Mouse (Mus musculus): ENCODE measurements at regions not wholly inside any gene's neighbourhood (a gene's known extent, or its start where the extent isn't known, plus 50 kb on each side); places are given as distances from the start of the nearest gene placed in this dataset.

GRCm38 (mm10) chr16:5406711-5407110, 150.9 kb upstream of the Eef2kmt start:
- Histone ChIP-seq H3K36me3 (ENCODE audit: control insufficient read depth, insufficient read depth, low read length) (no peaks in the 10 kb centered on the region), H3K27ac (ENCODE audit: insufficient read depth, low read depth, low read length) (no peak overlapping the region), H3K4me3 (ENCODE audit: insufficient read depth, low read depth, low read length) (no peak overlapping the region), H3K4me1 (ENCODE audit: control insufficient read depth, insufficient read depth, low read length) (no peaks in the 10 kb centered on the region), H3K27me3 (replicated peaks; ENCODE audit: control insufficient read depth, insufficient read depth, low read length) (no peaks in the 10 kb centered on the region)
- TF ChIP-seq CTCF (conservative IDR thresholded peaks at IDR 0.05; ENCODE audit: insufficient read depth, insufficient read length, low read depth, low read length): peak; percentile 61
- no peak for TF ChIP-seq POLR2A (IDR thresholded peaks at IDR 0.05; ENCODE audit: low read depth, low read length)
- DNase-seq: peak; percentile 66
- 3% methylated on average over 11 of the region's 11 CpGs for WGBS

- no peak overlapping the region for H3K4me3 ChIP-seq (ENCODE audit: insufficient read depth, low read depth, low read length)
- no peak for DNase-seq
- no peak overlapping the region for H3K27ac ChIP-seq (ENCODE audit: insufficient read depth, low read depth, low read length)
- TF ChIP-seq CTCF (conservative IDR thresholded peaks at IDR 0.05; ENCODE audit: insufficient read depth, insufficient read length, low read depth, low read length) (no peak), POLR2A (IDR thresholded peaks at IDR 0.05; ENCODE audit: low read depth, low read length) (no peak)
- no peaks in the 10 kb centered on the region for H3K27me3 ChIP-seq (replicated peaks; ENCODE audit: control insufficient read depth, insufficient read depth, low read length)
- 84% methylated on average over 5 of the region's 5 CpGs for WGBS
- no peaks in the 10 kb centered on the region for H3K4me1 ChIP-seq (ENCODE audit: control insufficient read depth, insufficient read depth, low read length)
- H3K36me3 ChIP-seq (ENCODE audit: control insufficient read depth, insufficient read depth, low read length): no peaks in the 10 kb centered on the region
Observed at GRCm38 (mm10) chr16:5393336-5393735, 137.6 kb upstream of the Eef2kmt start.

- Histone ChIP-seq H3K27ac (ENCODE audit: insufficient read depth, low read depth, low read length) (no peak overlapping the region), H3K36me3 (ENCODE audit: control insufficient read depth, insufficient read depth, low read length) (no peaks in the 10 kb centered on the region), H3K27me3 (replicated peaks; ENCODE audit: control insufficient read depth, insufficient read depth, low read length) (no peaks in the 10 kb centered on the region), H3K4me3 (ENCODE audit: insufficient read depth, low read depth, low read length) (no peak overlapping the region), H3K4me1 (ENCODE audit: control insufficient read depth, insufficient read depth, low read length) (no peaks in the 10 kb centered on the region)
- no peak for TF ChIP-seq CTCF (conservative IDR thresholded peaks at IDR 0.05; ENCODE audit: insufficient read depth, insufficient read length, low read depth, low read length)
- no peak for TF ChIP-seq POLR2A (IDR thresholded peaks at IDR 0.05; ENCODE audit: low read depth, low read length)
- WGBS: 47% methylated on average over 4 of the region's 4 CpGs
- no peak for DNase-seq
Observed at GRCm38 (mm10) chr16:5382930-5383329, 127.1 kb upstream of the Eef2kmt start.

- no peak for DNase-seq
- WGBS: 28% methylated on average over 6 of the region's 6 CpGs
- TF ChIP-seq CTCF (conservative IDR thresholded peaks at IDR 0.05; ENCODE audit: insufficient read depth, insufficient read length, low read depth, low read length) (no peak), POLR2A (IDR thresholded peaks at IDR 0.05; ENCODE audit: low read depth, low read length) (no peak)
Observed at GRCm38 (mm10) chr16:5382228-5382884, 126.6 kb upstream of the Eef2kmt start.

GRCm38 (mm10) chr16:5380626-5381025, 124.8 kb upstream of the Eef2kmt start:
- no peaks in the 10 kb centered on the region for H3K27me3 ChIP-seq (replicated peaks; ENCODE audit: control insufficient read depth, insufficient read depth, low read length)
- H3K36me3 ChIP-seq (ENCODE audit: control insufficient read depth, insufficient read depth, low read length): no peaks in the 10 kb centered on the region
- no peak overlapping the region for H3K4me3 ChIP-seq (ENCODE audit: insufficient read depth, low read depth, low read length)
- no peaks in the 10 kb centered on the region for H3K4me1 ChIP-seq (ENCODE audit: control insufficient read depth, insufficient read depth, low read length)
- no peak overlapping the region for H3K27ac ChIP-seq (ENCODE audit: insufficient read depth, low read depth, low read length)
- WGBS: 90% methylated on average over 3 of the region's 3 CpGs
- no peak for TF ChIP-seq CTCF (conservative IDR thresholded peaks at IDR 0.05; ENCODE audit: insufficient read depth, insufficient read length, low read depth, low read length)
- TF ChIP-seq POLR2A (IDR thresholded peaks at IDR 0.05; ENCODE audit: low read depth, low read length): no peak
- no peak for DNase-seq

More at GRCm38 (mm10) chr16:5382228-5382884, 126.6 kb upstream of the Eef2kmt start:
- no peaks in the 10 kb centered on the region for H3K36me3 ChIP-seq (ENCODE audit: control insufficient read depth, insufficient read depth, low read length)
- no peak overlapping the region for H3K4me3 ChIP-seq (ENCODE audit: insufficient read depth, low read depth, low read length)
- no peak overlapping the region for H3K27ac ChIP-seq (ENCODE audit: insufficient read depth, low read depth, low read length)
- H3K4me1 ChIP-seq (ENCODE audit: control insufficient read depth, insufficient read depth, low read length): no peaks in the 10 kb centered on the region
- no peaks in the 10 kb centered on the region for H3K27me3 ChIP-seq (replicated peaks; ENCODE audit: control insufficient read depth, insufficient read depth, low read length)

- H3K4me3 ChIP-seq (ENCODE audit: insufficient read depth, low read depth, low read length): no peak overlapping the region
- no peaks in the 10 kb centered on the region for H3K27me3 ChIP-seq (replicated peaks; ENCODE audit: control insufficient read depth, insufficient read depth, low read length)
- 93% methylated on average over 3 of the region's 3 CpGs for WGBS
- H3K4me1 ChIP-seq (ENCODE audit: control insufficient read depth, insufficient read depth, low read length): no peaks in the 10 kb centered on the region
- no peaks in the 10 kb centered on the region for H3K36me3 ChIP-seq (ENCODE audit: control insufficient read depth, insufficient read depth, low read length)
- DNase-seq: no peak
- no peak overlapping the region for H3K27ac ChIP-seq (ENCODE audit: insufficient read depth, low read depth, low read length)
- TF ChIP-seq CTCF (conservative IDR thresholded peaks at IDR 0.05; ENCODE audit: insufficient read depth, insufficient read length, low read depth, low read length) (no peak), POLR2A (IDR thresholded peaks at IDR 0.05; ENCODE audit: low read depth, low read length) (no peak)
Observed at GRCm38 (mm10) chr16:5377001-5377400, 121.2 kb upstream of the Eef2kmt start.

- Histone ChIP-seq H3K27me3 (replicated peaks; ENCODE audit: control insufficient read depth, insufficient read depth, low read length) (no peaks in the 10 kb centered on the region), H3K4me1 (ENCODE audit: control insufficient read depth, insufficient read depth, low read length) (no peaks in the 10 kb centered on the region), H3K4me3 (ENCODE audit: insufficient read depth, low read depth, low read length) (no peak overlapping the region), H3K36me3 (ENCODE audit: control insufficient read depth, insufficient read depth, low read length) (no peaks in the 10 kb centered on the region), H3K27ac (ENCODE audit: insufficient read depth, low read depth, low read length) (no peak overlapping the region)
- no peak for TF ChIP-seq POLR2A (IDR thresholded peaks at IDR 0.05; ENCODE audit: low read depth, low read length)
- TF ChIP-seq CTCF (conservative IDR thresholded peaks at IDR 0.05; ENCODE audit: insufficient read depth, insufficient read length, low read depth, low read length): no peak
- 36% methylated on average over 6 of the region's 6 CpGs for WGBS
- peak; percentile 54 for DNase-seq
Observed at GRCm38 (mm10) chr16:5374818-5375605, 119.2 kb upstream of the Eef2kmt start.
